Mouse (Mus musculus): ENCODE measurements at regions not wholly inside any gene's neighbourhood (a gene's known extent, or its start where the extent isn't known, plus 50 kb on each side); places are given as distances from the start of the nearest gene placed in this dataset.

DNA sequence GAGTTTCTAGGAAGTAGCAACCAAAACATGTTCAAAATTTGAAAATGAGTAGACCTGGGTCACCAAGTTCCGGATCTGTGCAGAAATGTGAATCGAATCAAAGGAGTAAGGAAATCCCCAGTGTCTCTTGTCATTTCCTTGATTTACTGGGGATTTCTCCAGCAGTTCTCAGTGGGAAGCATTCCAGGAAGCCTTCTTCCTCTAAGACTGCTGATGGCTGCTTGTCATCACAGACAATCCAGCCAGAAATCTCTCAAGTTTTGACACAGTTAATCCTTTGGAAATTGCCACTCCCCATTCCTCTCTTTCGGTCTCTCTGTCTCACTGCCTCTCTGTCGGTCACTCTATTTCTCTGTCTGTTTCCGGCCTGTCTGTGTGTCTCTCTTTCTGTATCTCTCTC, 624.3 kb downstream of the Slc22a22 start:
- Histone ChIP-seq H3K4me1 (ENCODE audit: control insufficient read depth, insufficient read depth, low read length) (no peaks in the 10 kb centered on the region), H3K27ac (ENCODE audit: control insufficient read depth, insufficient read depth, low read depth, low read length) (no peak overlapping the region), H3K27me3 (ENCODE audit: control insufficient read depth, insufficient read depth, low read length) (no peaks in the 10 kb centered on the region), H3K4me3 (ENCODE audit: control insufficient read depth, low read depth, low read length) (no peak overlapping the region), H3K36me3 (ENCODE audit: control insufficient read depth, insufficient read depth, low read length) (no peaks in the 10 kb centered on the region)
- no peak for TF ChIP-seq CTCF (IDR thresholded peaks at IDR 0.05; ENCODE audit: control insufficient read depth, insufficient read depth, insufficient replicate concordance, low read depth, low read length)

DNA sequence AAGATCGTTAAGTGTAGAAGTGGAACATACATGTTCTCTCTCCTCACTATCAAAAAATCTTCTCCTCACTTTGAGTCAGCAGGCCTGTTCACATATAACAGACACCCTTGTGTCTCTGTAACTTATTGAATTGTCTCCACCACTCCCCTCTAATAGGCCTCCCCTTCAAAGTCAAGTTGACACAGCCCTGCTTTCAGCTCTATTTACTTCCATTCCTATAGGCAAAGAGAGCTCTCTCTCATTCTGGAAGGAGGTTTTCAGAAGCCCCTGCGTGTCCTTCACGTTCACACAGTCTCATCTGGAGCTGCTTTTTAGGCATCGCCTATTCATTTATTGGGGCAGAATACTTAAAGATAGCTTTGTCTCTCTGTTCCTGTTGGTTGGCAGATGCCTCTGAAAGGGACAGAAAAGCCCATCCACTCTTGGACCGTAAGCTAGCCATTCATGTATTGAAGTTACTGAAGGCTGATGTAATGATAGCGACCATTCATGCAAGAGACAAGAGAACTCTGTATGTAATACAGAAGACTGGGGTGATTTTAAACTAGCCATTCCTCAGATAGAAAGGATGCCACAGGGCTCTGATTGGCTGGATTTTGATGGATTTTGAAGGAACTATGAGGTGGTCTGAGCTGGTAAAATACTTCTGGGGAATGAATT, 629.8 kb downstream of the Slc22a22 start:
- TF ChIP-seq CTCF (IDR thresholded peaks at IDR 0.05; ENCODE audit: control insufficient read depth, insufficient read depth, insufficient replicate concordance, low read depth, low read length) (no peak), POLR2A (IDR thresholded peaks at IDR 0.05; ENCODE audit: control insufficient read depth, low read depth, low read length) (no peak)
- H3K27ac ChIP-seq (ENCODE audit: control insufficient read depth, insufficient read depth, low read depth, low read length), result no peak overlapping the region
- no peaks in the 10 kb centered on the region for H3K36me3 ChIP-seq (ENCODE audit: control insufficient read depth, insufficient read depth, low read length)
- H3K27me3 ChIP-seq (ENCODE audit: control insufficient read depth, insufficient read depth, low read length), result no peaks in the 10 kb centered on the region
- no peak overlapping the region for H3K4me3 ChIP-seq (ENCODE audit: control insufficient read depth, low read depth, low read length)
- no peaks in the 10 kb centered on the region for H3K4me1 ChIP-seq (ENCODE audit: control insufficient read depth, insufficient read depth, low read length)

- TF ChIP-seq CTCF (IDR thresholded peaks at IDR 0.05; ENCODE audit: control insufficient read depth, insufficient read depth, insufficient replicate concordance, low read depth, low read length) (no peak), POLR2A (IDR thresholded peaks at IDR 0.05; ENCODE audit: control insufficient read depth, low read depth, low read length) (no peak)
- Histone ChIP-seq H3K4me1 (ENCODE audit: control insufficient read depth, insufficient read depth, low read length) (no peaks in the 10 kb centered on the region), H3K36me3 (ENCODE audit: control insufficient read depth, insufficient read depth, low read length) (no peaks in the 10 kb centered on the region), H3K27me3 (ENCODE audit: control insufficient read depth, insufficient read depth, low read length) (no peaks in the 10 kb centered on the region), H3K4me3 (ENCODE audit: control insufficient read depth, low read depth, low read length) (no peak overlapping the region), H3K27ac (ENCODE audit: control insufficient read depth, insufficient read depth, low read depth, low read length) (no peak overlapping the region)
Observed at GRCm38 (mm10) chr15:56844574-56844973, 632.9 kb downstream of the Slc22a22 start.

- H3K36me3 ChIP-seq (ENCODE audit: control insufficient read depth, insufficient read depth, low read length), result no peaks in the 10 kb centered on the region
- H3K27me3 ChIP-seq (ENCODE audit: control insufficient read depth, insufficient read depth, low read length), result no peaks in the 10 kb centered on the region
- H3K27ac ChIP-seq (ENCODE audit: control insufficient read depth, insufficient read depth, low read depth, low read length), result no peak overlapping the region
- no peaks in the 10 kb centered on the region for H3K4me1 ChIP-seq (ENCODE audit: control insufficient read depth, insufficient read depth, low read length)
- no peak for TF ChIP-seq CTCF (IDR thresholded peaks at IDR 0.05; ENCODE audit: control insufficient read depth, insufficient read depth, insufficient replicate concordance, low read depth, low read length)
- TF ChIP-seq POLR2A (IDR thresholded peaks at IDR 0.05; ENCODE audit: control insufficient read depth, low read depth, low read length), result no peak
- no peak overlapping the region for H3K4me3 ChIP-seq (ENCODE audit: control insufficient read depth, low read depth, low read length)
Observed at GRCm38 (mm10) chr15:56841516-56841915, 635.9 kb downstream of the Slc22a22 start.

DNA sequence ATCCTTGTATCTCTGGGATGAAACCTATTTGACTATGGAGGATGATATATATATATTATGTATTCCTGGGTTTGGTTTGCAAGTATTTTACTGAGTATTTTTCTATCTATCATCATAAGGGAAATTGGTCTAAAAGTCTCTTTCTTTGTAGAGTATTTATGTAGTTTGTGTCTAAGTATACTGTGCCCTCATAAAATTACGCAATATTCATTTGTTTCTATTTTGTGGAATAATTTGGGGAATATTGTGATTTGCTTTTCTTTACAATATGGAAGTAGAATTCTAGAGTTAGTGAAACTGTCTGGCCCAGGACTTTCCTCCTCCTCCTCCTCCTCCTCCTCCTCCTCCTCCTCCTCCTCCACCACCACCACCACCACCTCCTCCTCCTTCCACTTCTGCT, 640.1 kb downstream of the Slc22a22 start:
- Histone ChIP-seq H3K27me3 (ENCODE audit: control insufficient read depth, insufficient read depth, low read length) (no peaks in the 10 kb centered on the region), H3K4me3 (ENCODE audit: control insufficient read depth, low read depth, low read length) (no peak overlapping the region), H3K4me1 (ENCODE audit: control insufficient read depth, insufficient read depth, low read length) (no peaks in the 10 kb centered on the region), H3K36me3 (ENCODE audit: control insufficient read depth, insufficient read depth, low read length) (no peaks in the 10 kb centered on the region), H3K27ac (ENCODE audit: control insufficient read depth, insufficient read depth, low read depth, low read length) (no peak overlapping the region)
- TF ChIP-seq CTCF (IDR thresholded peaks at IDR 0.05; ENCODE audit: control insufficient read depth, insufficient read depth, insufficient replicate concordance, low read depth, low read length), result no peak
- no peak for TF ChIP-seq POLR2A (IDR thresholded peaks at IDR 0.05; ENCODE audit: control insufficient read depth, low read depth, low read length)

- no peak overlapping the region for H3K27ac ChIP-seq (ENCODE audit: control insufficient read depth, insufficient read depth, low read depth, low read length)
- no peak overlapping the region for H3K4me3 ChIP-seq (ENCODE audit: control insufficient read depth, low read depth, low read length)
- no peaks in the 10 kb centered on the region for H3K36me3 ChIP-seq (ENCODE audit: control insufficient read depth, insufficient read depth, low read length)
- H3K4me1 ChIP-seq (ENCODE audit: control insufficient read depth, insufficient read depth, low read length), result no peaks in the 10 kb centered on the region
- no peaks in the 10 kb centered on the region for H3K27me3 ChIP-seq (ENCODE audit: control insufficient read depth, insufficient read depth, low read length)
- TF ChIP-seq POLR2A (IDR thresholded peaks at IDR 0.05; ENCODE audit: control insufficient read depth, low read depth, low read length), result no peak
- no peak for TF ChIP-seq CTCF (IDR thresholded peaks at IDR 0.05; ENCODE audit: control insufficient read depth, insufficient read depth, insufficient replicate concordance, low read depth, low read length)
Observed at GRCm38 (mm10) chr15:56834621-56835020, 642.8 kb downstream of the Slc22a22 start.

DNA sequence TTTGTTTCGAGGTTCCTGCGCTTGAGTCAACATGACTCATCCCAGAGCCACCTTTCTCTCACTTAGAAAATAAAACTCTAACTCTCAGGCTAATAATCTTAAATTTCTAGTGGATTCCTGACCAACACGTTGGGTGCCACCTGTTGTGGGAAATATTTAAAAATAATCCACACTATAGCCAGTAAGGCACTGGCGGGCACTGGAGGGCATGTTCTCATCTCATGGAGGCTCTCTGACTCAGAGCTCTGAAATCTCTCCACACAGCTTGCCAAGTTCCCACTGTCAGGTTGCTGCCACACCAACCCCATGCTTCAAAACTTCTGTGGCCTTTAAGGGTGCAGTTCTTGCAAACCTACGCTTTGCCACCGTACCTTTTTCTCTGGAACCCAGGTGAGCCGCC, 644.8 kb downstream of the Slc22a22 start:
- Histone ChIP-seq H3K36me3 (ENCODE audit: control insufficient read depth, insufficient read depth, low read length) (no peaks in the 10 kb centered on the region), H3K27me3 (ENCODE audit: control insufficient read depth, insufficient read depth, low read length) (no peaks in the 10 kb centered on the region), H3K27ac (ENCODE audit: control insufficient read depth, insufficient read depth, low read depth, low read length) (no peak overlapping the region), H3K4me3 (ENCODE audit: control insufficient read depth, low read depth, low read length) (no peak overlapping the region), H3K4me1 (ENCODE audit: control insufficient read depth, insufficient read depth, low read length) (no peaks in the 10 kb centered on the region)
- TF ChIP-seq CTCF (IDR thresholded peaks at IDR 0.05; ENCODE audit: control insufficient read depth, insufficient read depth, insufficient replicate concordance, low read depth, low read length) (no peak), POLR2A (IDR thresholded peaks at IDR 0.05; ENCODE audit: control insufficient read depth, low read depth, low read length) (no peak)

Measured in testis, adult 2 months (tissue).